Mouse (Mus musculus): ENCODE results near the gene Tmem91.

The Tmem91 gene

DNA sequence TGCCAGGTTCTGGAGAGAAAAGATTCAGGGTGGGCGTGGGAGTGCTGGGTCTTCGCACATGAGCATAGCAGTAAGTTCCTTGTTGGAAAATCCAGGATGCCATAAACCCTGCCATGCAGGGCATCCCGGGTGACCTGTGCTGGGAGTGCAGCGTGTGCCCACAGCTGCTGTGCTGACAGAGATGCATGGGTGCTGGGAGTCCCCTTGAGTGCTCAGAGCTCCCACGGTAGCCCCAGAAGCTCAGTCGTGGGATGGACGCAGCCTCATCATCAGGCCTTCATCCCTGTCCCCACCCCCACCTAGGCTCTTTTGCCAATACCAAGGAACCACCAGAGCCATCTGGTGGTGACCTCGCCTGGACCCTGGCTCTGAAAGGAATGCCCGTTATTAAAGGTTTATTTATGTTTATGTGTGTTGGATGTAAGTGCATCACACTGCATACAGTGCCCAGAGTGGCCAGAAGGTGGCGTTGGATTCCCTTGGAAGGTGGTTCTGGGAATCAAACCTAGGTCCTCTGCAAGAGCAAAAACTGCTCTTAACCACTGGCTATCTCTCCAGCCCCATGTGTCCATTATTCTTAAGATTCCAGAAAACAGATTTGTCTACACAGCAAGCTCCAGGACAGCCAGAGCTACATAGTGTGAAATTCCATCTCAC is 49.2 kb downstream of the Tmem91 start:
- DNase-seq (ENCODE audit: low spot score), result no peak

DNA sequence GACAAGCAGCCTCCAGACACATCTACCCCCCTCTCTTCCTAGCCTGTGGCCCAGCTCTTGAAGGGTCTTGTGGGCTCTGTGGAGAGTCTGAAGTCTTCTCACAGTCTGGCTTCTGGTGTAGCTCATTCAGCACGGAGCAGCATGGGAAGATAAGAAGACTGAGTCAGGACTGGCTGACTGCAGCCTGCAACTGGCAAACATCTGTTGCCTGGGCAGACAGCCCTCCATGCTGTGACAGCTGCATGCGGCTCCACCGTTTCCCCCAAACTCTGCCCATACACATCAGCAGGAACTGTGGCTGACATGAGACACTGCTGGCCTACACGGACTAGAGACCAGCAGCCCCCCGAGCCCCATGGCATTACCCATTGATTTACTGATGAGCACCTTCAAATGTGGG is 50.1 kb downstream of the Tmem91 start:
- DNase-seq (ENCODE audit: low spot score), result no peak

GRCm38 (mm10) chr7:25623857-25624370 is 51.1 kb downstream of the Tmem91 start:
- DNase-seq (ENCODE audit: low spot score), result no peak

- DNase-seq (ENCODE audit: low spot score), result no peak
Measured at GRCm38 (mm10) chr7:25620751-25621150, 54.2 kb downstream of the Tmem91 start.

DNA sequence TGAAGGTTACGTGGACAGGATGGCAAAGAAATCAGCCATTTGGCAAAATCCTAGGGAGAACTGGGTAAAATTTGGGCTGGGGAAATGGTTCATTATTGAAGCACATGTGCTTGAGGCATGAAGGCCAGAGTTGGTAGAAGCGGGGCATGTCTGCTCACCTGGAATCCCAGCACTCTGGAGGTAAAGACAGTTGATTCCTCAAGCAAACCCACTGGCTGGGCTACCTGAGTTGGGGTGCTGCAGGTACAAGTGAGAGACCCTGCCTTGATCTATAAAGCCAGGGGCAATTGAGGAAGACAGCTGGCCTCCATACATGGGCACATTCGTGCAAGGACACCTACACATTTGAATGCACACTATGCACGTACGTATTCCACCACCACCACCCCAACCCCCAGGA is 54.9 kb downstream of the Tmem91 start:
- DNase-seq (ENCODE audit: low spot score), result no peak

DNA sequence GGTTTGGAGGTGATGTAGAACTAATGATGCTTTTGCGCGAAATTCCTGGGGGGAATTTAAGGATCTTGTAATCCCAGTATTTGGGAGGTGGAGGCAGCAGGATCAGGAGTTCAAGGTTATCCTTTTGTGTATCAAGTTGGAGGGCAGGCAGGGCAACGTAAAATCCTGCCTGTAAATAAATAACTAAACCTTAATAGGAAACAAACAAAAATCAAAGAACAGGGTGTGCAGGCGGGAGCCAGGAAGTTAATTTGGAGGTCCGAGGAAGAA is 55.3 kb downstream of the Tmem91 start:
- no peak for DNase-seq (ENCODE audit: low spot score)

All from spleen, adult 12 weeks (tissue).